Mouse (Mus musculus) left cerebral cortex, postnatal 14 days (tissue): ENCODE data around the gene AU040320. TPM values are rescaled to one million over a fixed set of nuclear protein-coding genes. Genes with fewer than 3 reads are reported as not detected.

ENCODE experiments used
- DNase-seq, 2 experiments: peaks; one replicate each; pipeline ENCODE4 v3.0.0; 2021 to 2022; ENCODE audit warnings: low spot score in 2 of 2, mixed read lengths in 1 of 2
- intact Hi-C: fragments of 180-260 bp; cut with DNase I; formaldehyde crosslinking; loops from one replicate; pipeline ENCODE4 v1.15.1; 2025
- total RNA-seq, 2 experiments: library from RNA; stranded (reverse); gene quantifications; 2 replicates each; pipeline ENCODE4 v1.2.3; 2021

AU040320 gene
- total RNA-seq, 2 experiments from 2014 or later: 53.8 to 55.3 TPM

DNA sequence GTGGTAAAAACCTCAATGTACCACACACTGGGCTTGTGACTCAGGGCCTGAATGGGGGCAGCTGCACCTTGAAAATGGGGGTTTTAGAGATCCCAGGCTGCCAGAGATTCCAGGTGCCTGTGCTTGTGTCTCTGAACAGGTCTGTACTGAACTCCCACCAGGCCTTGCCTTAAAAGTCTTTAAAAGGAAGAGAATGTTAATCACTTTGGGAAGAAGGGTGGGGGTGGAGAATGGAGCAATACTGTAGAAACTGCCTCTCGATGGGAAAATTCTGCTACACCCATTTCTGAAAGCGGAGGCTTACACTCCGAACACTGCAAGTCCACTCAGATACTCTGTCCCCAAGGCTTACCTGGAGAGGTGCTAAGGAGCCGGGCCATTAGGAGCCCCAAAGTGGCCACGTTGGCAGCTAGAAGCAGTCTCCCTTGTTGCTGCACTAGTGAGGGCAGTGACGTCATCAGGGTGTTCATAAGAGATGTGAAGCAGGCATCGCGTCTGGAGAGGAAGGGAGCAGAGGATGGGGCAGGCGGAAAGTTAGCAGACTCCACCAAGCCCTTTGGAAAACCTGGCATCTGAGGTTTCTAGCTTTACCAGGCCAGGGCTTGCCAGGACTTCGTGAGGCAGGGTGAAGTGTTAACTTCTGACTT, 7.0 kb upstream of the AU040320 start:
- DNase-seq: no peak
- intact Hi-C loops: loop anchor here (5.0 to 10.0 kb wide), 2 partner anchors 36 to 112 kb away; no protein-coding TSS in a partner anchor

GRCm38 (mm10) chr4:126748381-126748780, 5.0 kb upstream of the AU040320 start:
- intact Hi-C loops: loop anchor here (5.0 to 10.0 kb wide), 2 partner anchors 34 to 114 kb away; no protein-coding TSS in a partner anchor
- no peak for DNase-seq

GRCm38 (mm10) chr4:126749553-126749952, 3.8 kb upstream of the AU040320 start:
- DNase-seq: peak; percentile 38 to 64

DNA sequence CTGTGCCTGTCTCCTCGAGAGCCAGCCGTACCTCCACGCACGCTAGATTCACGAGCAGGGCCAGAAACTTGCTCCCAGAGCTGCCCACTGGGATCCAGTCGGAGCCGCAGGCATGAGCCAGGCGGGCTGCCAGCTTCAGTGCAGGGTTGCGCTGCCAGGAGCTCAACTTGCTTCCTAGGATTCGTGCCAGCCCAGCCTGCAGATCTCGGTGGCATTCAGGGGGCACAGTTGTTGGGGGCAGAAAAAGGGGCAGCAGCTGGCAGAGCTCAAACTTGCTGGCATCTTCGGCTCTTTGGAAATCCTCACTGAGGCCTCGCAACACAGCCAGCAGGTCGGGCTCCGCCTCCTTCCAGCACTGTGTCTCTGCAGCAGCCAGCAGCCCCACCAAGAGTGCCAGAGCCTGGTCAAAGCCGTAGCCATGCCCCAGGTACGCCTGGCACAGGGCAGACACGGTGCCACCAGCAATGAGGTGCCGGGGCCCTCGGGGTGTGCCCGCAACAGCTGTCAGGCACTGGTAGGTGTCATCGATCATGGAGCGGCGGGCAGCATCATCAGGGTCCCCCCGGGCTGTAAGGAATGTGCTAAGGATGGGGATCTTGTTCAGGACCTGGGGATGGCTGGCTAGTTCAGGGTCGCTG, 3.2 kb upstream of the AU040320 start:
- intact Hi-C loops: loop anchor here (2.0 kb wide), 1 partner anchor 85 kb away; no protein-coding TSS in a partner anchor
- DNase-seq: peak; percentile 69 to 77

More at GRCm38 (mm10) chr4:126749553-126749952, 3.8 kb upstream of the AU040320 start:
- intact Hi-C loops: loop anchor here (5.0 to 10.0 kb wide), 2 partner anchors 33 to 115 kb away; no protein-coding TSS in a partner anchor

- no peak for DNase-seq
- intact Hi-C loops: loop anchor here (2.0 kb wide), 1 partner anchor 84 kb away; no protein-coding TSS in a partner anchor
Observed at GRCm38 (mm10) chr4:126750863-126751555, 2.3 kb upstream of the AU040320 start.

- peak in 1 of 2 experiments; percentile 26 for DNase-seq
- intact Hi-C loops: loop anchor here (2.0 kb wide), 1 partner anchor 83 kb away; no protein-coding TSS in a partner anchor
Observed at GRCm38 (mm10) chr4:126751556-126752023, 1.8 kb upstream of the AU040320 start.

GRCm38 (mm10) chr4:126752024-126752607, 1.2 kb upstream of the AU040320 start:
- intact Hi-C loops: no loop called here
- DNase-seq: peak in 1 of 2 experiments; percentile 21

DNA sequence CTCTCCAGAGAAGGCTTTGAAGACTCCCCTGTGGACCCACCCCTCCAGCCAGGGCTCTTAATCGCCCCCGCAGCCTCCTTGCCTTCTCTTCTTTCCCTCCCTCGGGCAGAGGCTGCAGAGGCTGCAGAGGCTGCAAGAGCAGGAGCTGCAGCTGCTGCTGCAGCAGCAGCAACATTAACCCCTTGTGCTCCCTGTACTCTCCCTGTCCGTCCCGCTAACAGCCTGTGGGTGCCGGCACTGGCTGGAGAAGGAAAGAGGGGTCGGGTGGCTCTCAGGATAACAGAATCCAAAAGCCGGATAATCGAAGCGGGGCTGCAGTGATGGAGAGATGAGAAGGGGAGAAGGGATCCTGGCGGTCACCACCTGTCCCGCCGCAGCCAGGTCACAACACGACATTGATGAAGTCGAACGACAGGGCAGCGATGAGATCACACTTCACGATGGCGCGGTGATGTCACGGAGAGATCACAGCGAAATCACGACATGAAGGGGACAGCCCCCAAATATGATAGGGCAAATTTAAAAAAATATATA, 669 bp upstream of the AU040320 start:
- peak in 1 of 2 experiments; percentile 45 for DNase-seq
- intact Hi-C loops: no loop called here

GRCm38 (mm10) chr4:126754231-126754611, 877 bp downstream of the AU040320 start:
- intact Hi-C loops: no loop called here
- no peak for DNase-seq

DNA sequence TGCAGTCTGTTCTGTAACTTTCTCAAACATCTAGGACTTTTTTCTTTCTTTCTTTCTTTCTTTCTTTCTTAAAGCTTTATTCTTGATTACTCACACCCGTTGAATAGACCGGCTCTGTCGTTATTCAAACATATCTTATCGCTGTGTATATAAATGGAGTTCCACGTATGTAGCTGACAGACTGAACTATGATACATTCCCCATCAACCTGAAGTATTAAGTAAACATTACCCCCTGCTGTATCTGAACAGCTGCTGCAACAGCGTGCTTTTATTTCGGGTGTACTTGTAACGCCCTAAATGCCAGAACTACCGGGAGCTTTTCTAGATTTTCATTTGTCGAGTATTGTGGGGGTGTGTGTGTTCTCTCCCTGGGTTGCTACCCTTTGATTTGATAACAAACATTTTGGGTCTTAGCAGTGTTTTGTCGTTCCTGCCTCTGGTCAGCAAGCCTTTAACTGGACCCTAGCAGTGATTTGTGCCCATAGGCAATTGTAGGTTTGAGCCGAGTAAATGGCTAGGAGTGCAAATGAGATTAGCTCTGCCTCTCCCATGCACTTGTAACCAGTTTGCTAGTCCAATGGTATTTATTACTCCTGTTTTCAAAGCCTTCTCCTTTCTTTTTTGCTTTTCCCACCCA, 1.5 kb downstream of the AU040320 start:
- no peak for DNase-seq
- intact Hi-C loops: no loop called here

GRCm38 (mm10) chr4:126756766-126757165, 3.4 kb downstream of the AU040320 start:
- DNase-seq: peak in 1 of 2 experiments; percentile 60
- intact Hi-C loops: no loop called here

- no peak for DNase-seq
Observed at GRCm38 (mm10) chr4:126758299-126758698, 5.0 kb downstream of the AU040320 start.

DNA sequence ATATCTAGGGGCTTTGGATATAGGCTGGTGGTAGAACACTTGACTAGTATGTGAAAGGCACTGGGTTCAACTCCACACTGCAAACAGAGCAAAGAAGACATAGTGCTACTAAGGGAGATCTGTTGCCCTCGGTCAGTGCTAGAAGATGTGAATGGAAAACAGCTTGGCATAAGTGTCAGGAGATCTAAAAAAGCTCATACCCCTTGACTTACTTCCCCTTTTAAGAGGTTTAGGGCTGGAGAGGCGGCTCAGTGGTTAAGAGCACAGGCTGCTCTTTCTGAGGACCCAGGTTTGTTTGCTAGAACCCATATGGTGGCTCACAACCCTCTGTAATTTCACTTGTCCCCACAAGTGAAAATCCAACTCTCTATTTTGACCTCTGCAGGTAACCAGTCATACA, 6.1 kb downstream of the AU040320 start:
- intact Hi-C loops: no loop called here
- DNase-seq: no peak

More at GRCm38 (mm10) chr4:126758299-126758698, 5.0 kb downstream of the AU040320 start:
- intact Hi-C loops: no loop called here

DNA sequence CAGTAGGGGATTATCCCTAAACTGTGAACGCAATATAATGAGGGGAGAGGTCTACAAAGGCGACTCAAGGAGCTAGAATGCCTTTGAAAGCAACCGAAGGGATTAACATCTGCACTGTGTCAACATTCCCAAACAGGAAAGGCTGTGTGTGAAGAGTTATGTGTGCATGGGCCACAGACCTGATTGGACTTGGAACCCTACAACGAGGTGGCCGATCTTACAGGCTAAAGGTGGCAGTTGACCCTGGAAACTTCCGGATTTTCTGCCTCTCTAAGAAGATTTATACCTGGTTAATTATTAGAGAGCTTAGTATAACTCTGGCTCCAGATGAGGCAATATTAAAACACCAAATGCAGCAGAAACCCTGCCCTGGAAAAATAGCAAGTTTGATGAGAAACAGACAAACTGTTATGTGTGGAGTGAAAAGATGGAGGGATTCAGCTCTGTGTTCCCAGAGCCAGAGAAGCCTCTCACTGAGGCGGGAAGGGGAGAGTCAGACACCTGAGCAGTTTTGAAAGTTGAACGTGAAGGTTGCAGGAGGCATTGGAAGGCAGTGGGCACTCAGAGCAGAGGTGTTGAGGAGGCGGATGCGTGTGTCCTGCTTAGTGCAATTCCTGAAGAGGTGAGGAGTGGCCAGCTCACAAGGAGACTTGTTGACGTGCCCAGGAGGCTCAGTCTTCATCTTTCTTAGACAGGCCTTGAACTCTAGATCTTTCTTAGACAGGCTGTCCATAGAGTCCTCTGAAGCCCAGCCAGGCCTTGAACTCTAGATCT, 9.4 kb downstream of the AU040320 start:
- no peak for DNase-seq
- intact Hi-C loops: no loop called here

- no peak for DNase-seq
- intact Hi-C loops: no loop called here
Observed at GRCm38 (mm10) chr4:126763483-126763882, 10.1 kb downstream of the AU040320 start.

GRCm38 (mm10) chr4:126769800-126770563, 16.6 kb downstream of the AU040320 start:
- intact Hi-C loops: no loop called here
- no peak for DNase-seq

DNA sequence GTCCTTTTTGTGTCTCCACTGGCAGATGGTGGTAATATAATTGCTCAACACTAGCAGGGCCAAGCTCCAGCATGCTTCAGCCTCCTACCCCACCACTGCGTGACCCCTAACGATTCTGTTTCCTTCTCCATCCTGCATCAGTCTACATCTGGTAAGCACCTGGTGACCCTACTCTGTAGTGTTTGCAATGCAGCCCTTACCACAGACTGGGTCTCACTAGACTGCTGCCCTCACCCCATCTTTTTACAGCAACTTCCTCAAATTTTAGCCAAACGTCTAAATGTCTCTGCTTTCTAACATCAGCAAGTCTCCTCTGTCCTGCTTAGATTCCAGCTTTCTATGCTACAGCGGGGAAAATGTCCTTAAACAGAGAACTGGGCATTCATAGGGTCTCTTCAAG, 17.5 kb downstream of the AU040320 start:
- intact Hi-C loops: no loop called here
- DNase-seq: no peak
